Mouse (Mus musculus) T-helper 17 cell (primary cell): ENCODE data around the gene Apobec4.
"Not testable (repeated sequence)": the region's sequence is repeated elsewhere in the genome, so short reads cannot be mapped to it uniquely, and the experiment has no call there.

Experiments
- in situ Hi-C, 2 experiments: fragments of 300-600 bp; cut with MboI, MseI; formaldehyde crosslinking; loops; 1 replicate in 1 of 2; 2 replicates in 1 of 2; pipeline ENCODE4 v1.15.1; 2025; ENCODE audit warnings: high pct_unique_total_duplicates in 2 of 2

Apobec4 gene

DNA sequence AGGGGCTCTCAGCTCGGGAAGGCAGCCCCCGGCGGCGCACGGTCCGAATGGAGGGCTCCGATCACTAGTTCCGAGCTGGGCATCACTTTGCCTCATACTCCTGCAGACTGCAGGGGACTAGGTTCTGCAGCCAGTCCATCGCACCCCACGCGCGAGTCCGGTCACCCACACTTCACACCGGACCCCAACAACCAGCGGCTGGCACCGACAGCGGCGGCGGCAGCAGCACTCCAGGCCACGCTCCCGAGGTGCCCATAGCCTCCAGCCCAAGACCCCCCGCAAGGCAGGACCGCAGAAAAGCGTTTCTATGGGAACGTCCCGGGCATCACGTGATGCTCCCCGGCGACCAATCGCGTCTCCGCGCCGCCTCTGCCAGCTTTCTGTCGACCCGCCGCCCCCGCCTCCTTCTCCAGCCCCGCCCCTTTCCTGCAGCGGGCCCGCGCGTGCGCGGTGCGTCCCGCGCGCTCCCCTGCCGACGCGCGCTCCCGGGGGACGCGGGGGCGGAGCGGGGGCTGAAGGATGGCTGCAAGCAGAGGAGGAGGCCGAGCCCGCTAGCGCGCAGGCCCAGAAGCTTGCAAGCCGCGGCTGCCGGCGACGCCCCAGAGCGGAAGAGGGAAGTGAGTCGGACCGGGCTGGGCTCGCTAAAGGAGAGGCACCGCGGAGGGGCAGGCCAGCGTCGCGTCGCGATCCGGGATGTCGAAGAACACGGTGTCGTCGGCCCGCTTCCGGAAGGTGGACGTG, 15.9 kb downstream of the Apobec4 start, which contains the start of the genes Rgl1 and Arpc5:
Gene Rgl1, minus strand, starts transcription at position 320 of the 741 bp plus-strand sequence.
Gene Arpc5, plus strand, starts transcription at position 511 of the 741 bp plus-strand sequence.
- in situ Hi-C loops: no loop called here

DNA sequence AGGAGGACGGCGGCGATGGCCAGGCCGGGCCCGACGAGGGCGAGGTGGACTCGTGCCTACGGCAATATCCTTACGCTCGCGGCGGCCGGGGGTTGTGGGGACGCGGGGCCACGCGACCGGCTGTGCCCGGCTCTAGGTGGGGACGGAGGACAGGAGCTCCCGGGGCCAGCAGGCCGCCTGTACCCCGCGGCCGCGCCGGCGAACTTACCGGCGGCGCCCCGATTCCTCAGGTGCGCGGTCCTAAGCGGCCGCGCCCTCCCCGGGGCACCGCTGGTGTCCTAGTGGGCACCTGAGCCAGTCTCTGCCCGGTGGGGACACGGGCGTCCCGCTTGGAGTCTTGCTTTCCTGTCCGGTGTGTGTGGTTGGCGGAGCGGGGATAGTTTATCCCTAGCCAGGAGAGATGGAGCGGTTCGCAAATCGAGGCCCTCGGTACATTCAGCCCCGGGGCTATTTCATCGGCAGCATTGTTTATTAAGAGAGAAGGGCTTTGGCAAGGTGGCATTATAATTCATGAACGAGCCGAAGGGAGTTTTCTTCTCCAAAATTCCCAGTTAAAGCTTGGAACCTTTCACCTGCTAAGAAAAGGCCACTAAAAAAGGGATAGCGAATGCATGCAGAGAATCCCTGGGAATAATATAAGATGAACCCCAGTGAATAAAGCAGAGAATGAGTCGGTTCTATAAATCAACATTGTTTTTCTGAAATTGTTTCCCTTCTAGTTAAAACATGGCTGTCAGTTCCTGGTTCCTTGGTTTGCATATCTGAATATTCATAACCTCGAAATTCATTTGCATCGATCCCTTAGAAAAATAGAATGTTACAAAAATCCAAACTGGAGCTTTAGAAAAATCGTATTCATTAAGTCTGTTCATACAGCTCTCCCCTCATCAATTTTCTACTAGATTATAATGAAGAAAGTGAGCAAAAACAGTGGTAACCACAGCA, 16.7 kb downstream of the Apobec4 start:
- in situ Hi-C loops: no loop called here

DNA sequence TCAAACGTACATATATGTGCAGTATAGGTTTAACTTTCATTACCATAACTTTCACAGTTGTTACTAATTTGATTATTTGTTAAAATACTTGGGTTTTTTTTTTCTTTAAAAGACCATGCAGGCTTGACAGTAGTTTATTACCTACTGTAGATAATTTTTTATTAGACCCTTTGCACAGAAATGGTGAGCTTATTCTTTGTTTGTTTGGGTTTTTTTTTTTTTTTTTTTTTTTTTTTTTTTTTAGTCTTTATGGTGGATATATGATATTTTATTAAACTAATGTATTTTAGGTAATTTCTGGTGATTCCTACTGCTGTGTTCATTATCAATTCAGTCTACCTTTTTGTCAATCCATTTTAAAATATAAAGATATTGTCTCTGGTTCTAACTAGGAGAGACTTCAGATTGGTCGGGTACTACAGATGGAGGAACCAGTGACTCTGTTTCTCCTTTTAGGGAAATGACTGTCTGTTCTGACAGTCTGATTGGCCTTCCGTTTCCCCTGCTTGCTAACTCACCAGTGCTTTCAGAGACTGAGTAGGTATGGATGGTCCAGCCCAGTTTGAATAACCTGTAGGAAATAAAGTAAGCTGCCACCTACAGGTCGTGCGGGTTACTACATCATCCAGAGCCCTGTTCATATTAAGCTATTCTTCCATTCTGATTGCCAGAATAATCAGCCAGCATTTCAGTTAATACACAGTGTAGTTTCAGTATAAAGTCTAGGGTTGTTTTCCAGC, 17.6 kb downstream of the Apobec4 start:
- in situ Hi-C loops: no loop called here

DNA sequence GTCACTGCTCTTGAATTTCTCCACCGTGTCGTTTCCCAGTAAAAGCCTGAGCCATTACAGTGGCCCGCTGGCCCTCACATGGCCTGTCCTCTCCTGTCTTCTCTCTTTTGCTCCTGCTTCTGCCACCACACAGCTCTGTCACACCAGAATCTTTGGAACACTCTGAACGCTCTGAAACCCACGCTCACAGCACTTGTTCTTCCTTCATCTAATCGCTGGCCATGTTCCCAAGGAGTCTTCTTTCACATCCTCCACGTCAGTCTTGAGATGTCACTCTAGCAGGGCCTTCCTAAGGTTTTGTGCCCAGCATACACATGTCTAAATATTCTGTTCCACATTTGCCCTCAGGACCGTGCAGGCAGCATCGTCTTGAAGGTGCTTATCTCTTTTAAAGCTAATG, 20.7 kb downstream of the Apobec4 start:
- in situ Hi-C loops: no loop called here

DNA sequence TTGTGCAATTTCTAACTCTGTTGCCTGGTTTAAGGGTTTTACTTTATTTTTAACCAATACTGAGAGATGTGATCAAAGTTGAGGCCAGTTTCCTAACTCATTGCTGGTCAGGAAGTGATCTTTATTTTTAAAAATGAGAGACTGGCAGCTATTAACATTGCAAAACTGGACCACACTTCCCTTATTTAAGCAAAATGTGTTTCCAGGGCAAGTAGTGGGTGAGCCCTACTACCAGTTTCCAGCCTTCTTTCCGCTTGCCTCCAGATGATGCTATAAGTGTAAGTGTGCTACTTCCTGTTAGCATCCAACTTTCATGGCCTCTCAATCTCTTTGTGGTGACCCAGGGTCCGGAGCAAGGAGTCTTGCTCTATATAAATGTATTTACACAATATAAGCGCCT, 24.2 kb downstream of the Apobec4 start:
- in situ Hi-C loops: not testable (repeated sequence)

DNA sequence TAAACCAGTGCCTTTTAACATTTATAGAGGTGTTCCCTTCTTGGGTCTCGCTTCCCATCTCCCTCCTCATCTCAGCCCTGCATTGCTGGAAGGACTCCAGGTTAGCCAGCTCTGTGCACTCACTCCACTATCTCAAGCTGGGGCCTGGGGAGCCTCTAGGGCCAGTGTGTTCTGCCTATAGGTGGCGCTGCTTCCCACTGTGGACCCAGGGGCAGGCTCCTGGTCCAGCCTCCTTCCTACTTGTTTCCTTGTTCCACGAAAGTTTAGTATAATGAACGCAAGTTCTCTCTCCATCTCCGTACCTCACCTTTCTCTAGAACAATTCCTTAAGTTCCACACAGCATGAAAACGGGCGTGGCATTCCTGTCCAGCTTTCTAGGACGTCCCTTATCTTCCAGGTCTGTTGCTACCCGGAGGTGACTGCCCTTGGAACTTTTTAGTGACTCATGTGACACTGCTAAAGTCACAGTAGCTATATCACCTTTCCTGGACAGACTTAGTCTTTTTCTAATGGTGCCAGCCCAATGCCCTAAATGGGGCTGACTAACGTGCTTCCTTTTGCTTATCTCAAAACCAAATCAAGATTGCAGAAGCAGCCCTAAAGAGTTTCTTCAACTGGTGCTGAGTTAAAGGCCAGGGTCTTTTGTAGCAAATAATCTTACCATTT, 28.9 kb downstream of the Apobec4 start:
- in situ Hi-C loops: loop anchor here in 1 of 2 experiments (25.0 kb wide), 1 partner anchor 283 kb away; no protein-coding TSS in a partner anchor

DNA sequence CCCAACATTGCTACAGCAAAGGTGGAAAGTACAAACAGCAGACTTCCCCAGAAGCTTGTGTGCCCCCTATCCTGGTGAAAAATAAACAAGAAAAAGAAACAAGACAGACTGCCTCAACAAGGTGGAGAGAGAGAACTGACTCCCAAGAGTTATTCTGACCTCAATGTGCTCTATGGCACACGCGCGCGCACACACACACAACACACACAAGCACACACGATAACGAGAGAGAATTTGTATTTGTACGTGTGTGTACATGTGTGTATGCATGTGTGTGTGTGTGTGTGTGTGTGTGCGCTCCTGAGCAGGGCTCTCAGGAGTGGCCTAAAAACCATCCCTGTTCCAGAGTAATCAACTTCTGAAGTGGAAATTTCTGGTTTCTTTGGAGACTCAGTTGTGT, 34.3 kb downstream of the Apobec4 start:
- in situ Hi-C loops: loop anchor here in 1 of 2 experiments (25.0 kb wide), 1 partner anchor 278 kb away; no protein-coding TSS in a partner anchor

DNA sequence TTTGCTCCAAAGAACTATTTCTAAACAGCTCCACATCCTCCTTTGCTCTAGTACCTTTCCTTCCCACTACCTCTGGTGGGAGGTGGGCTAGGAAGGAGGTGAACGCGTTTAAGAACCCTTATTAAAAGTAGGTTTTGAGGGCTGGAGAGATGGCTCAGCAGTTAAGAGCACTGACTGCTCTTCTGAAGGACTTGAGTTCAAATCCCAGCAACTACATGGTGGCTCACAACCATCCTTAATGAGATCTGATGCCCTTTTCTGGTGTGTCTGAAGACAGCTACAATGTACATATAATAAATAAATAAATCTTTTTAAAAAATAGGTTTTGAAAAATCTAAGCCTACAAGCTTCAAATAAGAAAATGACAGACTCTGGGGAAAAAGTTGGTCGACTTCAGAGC, 35.1 kb downstream of the Apobec4 start:
- in situ Hi-C loops: loop anchor here in 1 of 2 experiments (25.0 kb wide), 1 partner anchor 277 kb away; no protein-coding TSS in a partner anchor

DNA sequence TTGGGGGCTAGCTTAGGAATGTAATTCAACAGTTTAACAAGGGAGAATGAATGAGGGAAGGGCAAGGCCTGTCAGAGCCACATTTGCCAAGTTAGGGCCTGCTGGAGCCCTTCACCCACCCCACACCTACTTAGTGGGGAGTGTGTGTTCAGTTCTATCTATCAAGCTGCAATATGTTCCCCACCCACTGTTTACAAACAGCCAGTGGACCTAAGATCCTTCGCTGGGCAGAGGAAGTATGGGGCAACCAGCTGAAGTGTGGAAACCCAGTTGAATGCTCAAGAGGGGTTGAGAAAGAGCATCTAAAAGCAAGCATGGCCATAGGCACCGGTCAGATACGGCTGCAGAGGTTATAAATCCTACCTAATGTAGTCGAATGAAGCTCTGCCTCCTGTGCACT, 36.6 kb downstream of the Apobec4 start:
- in situ Hi-C loops: loop anchor here in 1 of 2 experiments (25.0 kb wide), 1 partner anchor 275 kb away; no protein-coding TSS in a partner anchor

DNA sequence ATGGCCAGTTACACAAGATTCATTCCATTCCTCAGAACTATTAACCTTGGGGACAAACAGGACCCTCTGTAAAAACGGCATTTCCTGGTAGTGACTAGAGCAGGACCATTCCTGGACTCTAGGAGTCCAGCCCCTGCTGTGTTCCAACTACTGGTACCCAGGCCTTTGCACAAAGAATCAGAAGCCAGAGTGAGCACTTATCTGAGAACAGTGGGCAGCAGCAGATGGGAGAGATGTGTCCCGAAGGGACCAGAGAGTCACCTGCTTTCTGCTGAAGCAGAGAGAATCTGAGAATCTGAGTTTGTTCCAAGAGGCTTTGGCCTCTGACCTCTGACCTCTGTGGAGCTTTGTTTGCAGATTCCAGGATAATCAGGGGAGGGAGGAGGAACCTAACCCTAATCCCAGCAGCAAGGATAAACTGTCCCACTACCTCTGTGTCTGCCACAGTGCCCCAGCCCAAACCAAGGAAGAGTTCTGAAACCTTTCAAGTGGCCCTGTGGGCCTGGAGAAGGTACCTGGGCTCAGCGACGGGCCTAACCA, 37.8 kb downstream of the Apobec4 start:
- in situ Hi-C loops: loop anchor here in 1 of 2 experiments (25.0 kb wide), 1 partner anchor 274 kb away; no protein-coding TSS in a partner anchor

DNA sequence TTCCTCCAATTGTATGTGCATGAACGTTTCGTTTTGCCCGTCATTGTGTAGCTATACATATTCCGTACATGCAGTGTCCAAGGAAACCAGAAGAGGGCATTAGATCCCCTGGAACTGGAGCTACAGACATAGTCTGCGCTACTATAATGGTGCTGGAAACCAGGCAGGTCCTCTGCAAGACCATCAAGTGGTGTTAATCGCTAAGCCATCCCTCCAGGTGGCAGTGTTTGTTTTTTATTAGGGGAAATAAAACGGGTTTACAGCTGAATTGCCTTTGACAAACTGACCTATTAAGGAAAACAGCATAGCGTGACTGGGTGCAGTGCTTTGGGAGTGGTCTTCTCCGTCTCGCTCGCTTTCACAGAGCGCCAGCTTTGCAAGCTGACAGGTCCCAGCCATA, 39.9 kb downstream of the Apobec4 start:
- in situ Hi-C loops: loop anchor here (5.0 to 25.0 kb wide), 2 partner anchors 97 to 272 kb away; no protein-coding TSS in a partner anchor

DNA sequence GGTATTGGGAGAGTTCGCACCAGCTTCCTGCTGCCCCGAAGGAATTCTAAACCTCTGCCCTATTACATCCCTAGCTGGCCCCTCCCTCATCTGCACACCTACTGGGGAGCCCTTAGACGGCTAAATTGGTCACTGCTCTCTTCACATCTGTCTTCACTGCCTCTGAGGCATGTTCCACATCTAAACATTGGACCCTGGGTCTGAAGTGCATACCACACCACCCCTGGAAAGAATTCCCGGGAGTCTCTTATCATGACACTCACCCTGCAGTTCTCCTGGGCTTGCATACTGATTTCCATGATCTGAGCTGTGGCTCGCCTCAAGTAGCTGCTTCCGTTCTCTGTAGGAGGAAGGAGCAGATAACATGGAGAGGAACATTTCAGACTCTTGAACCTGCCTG, 40.5 kb downstream of the Apobec4 start:
- in situ Hi-C loops: loop anchor here (5.0 to 25.0 kb wide), 2 partner anchors 96 to 271 kb away; no protein-coding TSS in a partner anchor

DNA sequence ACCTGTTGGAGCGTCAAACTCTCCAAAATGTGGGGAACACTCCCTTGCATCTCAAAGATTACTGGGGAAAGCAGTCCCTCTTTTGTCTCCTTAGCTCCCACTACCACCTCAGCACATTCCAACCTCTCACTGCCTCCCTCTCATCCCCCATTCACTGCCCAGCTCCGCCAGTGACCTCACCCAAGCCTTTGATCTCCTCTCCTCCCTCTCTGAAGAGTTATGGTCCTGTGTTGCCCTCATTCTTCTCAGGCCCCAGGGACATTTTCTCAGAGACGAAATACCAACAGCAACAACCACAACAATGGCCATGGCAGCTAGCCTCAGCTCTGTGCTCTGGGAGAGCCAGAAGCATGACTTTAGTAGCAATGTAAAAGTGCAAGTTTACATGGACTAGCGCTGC, 40.9 kb downstream of the Apobec4 start:
- in situ Hi-C loops: loop anchor here (5.0 to 25.0 kb wide), 2 partner anchors 96 to 271 kb away; no protein-coding TSS in a partner anchor

DNA sequence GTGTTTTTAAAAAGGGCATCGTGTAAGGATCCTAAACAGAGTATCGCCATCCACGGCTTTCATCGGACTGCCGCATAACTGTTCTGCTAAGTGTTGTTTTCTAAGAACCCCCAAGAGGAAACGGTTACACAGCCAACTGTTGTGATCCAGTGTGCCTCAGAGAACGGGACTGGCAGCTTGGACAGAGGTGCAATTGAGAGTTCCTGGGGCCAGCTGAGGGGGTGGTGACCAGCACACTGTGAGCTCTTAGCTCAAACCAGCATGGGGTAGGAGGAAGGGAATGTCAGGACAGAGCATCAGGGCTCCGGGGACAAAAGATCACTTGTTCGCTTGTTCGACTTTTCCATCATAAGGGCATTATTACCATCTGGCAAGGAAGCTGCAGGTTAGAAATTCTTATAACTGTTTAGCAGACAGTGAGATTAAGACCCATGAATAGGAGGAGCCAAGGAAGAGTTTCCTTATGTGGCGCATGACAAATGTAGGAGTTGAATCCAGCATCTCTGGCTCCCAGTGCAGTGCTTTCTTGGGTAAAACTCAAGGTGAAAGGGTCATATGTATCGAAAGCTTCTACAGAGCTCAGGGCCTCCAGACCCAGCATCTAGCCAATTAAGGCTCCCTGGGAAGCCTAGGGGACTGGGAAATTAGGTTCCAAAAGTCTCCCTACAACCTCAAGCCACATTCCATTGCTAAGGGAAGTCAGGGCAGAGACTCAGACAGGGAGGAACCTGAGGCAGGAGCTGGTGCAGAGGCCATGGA, 42.6 kb downstream of the Apobec4 start:
- in situ Hi-C loops: loop anchor here (5.0 to 25.0 kb wide), 2 partner anchors 94 to 269 kb away; no protein-coding TSS in a partner anchor

DNA sequence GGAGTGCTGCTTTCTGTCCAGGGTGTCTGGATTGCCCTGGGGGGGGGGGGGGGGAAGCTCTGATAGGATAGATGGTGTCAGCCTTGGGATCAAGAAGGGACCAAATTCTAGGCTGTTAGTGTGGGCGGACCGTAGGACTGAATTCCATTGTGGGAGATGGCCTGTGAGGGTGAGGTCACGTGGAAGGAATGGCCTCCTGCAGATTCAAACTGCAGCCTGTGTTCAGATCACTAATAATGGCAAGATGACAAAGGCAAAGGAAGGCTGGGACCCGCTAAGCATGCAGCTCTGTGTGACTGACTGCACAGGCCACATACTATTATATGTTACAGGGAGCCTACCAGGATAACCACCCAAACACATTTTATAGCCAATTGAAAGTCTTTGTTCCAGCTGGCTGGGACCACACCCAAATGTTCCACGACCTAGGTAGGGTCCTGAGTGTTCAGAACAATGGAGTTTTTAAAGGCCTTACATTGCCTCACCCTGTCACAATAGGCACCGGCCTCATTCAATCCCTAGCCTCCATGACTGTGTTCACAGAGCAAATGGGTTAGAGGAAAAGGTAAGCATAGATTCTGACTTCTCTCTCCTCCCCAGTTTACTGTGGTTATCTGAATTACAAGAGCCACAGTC, 43.3 kb downstream of the Apobec4 start:
- in situ Hi-C loops: loop anchor here (5.0 to 25.0 kb wide), 2 partner anchors 94 to 269 kb away; no protein-coding TSS in a partner anchor

DNA sequence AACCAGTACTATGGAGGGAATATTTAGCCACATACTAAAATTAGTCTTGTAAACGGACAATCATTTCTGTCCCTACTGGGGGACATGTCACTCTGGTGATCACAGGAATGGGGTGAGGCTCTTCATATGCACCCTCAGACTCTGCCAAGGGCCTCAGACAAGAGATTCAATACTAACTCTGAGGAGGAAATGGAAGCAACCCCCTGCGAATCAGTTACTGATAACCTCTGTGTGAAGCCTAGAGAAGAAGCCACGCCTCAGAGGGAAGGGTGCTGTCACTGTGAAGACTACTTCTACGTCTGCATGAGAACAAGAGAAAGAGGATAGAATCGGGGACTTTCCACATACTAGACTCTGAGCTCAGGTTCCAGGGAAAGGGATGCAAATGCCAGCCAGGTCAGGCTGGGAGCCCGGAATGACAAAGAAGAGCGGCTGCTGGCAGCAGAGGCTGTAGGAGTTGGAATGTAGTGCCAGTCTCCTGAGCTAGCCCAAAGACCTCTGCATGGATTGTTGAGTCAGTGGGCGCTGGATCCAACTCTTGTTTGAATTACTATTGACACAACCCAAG, 45.4 kb downstream of the Apobec4 start:
- in situ Hi-C loops: loop anchor here in 1 of 2 experiments (25.0 kb wide), 1 partner anchor 267 kb away; no protein-coding TSS in a partner anchor

DNA sequence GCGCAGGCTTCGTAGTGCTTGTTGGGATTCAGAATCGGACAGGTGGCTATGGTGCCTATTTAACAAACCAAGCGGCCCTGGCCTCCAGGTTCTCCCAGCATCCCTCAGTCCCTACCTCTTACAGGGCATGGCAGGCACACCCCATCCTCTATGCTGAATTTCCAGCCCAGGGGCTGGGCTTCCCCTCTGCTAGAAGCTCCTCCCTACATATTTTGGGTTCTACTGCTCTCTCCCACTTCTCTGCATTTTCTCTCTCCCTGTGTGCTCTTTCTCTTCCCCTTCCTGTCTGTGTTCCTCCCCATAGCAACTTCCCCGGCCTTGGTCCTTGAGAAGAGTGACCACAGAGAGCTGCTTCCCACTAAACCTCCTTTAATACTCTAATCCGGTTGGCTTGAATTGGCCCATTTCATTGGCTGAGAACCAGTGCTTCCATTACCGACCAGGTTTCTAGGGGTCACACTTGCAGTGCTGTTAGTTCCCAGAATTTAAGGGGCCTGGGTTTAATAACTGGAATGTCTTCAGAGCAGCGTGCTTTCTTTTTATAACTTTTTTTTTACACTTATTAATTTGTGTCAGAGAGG, 46.4 kb downstream of the Apobec4 start:
- in situ Hi-C loops: loop anchor here in 1 of 2 experiments (25.0 kb wide), 1 partner anchor 266 kb away; no protein-coding TSS in a partner anchor

DNA sequence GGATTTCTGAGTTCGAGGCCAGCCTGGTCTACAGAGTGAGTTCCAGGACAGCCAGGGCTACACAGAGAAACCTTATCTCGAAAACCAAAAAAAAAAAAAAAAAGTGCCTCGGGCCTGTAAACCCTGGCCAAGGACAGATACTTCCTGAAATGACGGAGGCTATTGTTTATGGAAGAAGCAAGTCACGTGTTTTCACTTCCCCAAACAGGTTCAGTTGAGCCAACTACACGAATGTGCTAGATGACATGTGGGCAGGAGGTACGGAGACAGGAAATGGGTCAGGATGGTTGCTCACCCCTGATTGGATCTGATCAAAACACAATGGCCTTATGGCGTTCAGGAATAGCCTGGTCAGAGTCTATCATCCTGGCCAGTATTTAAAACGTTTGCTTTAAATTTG, 47.8 kb downstream of the Apobec4 start:
- in situ Hi-C loops: loop anchor here in 1 of 2 experiments (25.0 kb wide), 1 partner anchor 264 kb away; no protein-coding TSS in a partner anchor
